Mouse (Mus musculus): ENCODE results near the gene Gpr87. TPM values are rescaled to one million over a fixed set of nuclear protein-coding genes. Genes with fewer than 3 reads are reported as not detected.

Gene Gpr87
- not detected in 2 replicates for polyA plus RNA-seq (2014; fragmentation: Nextera tagmentation; extraction: Ambion mirVana)

DNA sequence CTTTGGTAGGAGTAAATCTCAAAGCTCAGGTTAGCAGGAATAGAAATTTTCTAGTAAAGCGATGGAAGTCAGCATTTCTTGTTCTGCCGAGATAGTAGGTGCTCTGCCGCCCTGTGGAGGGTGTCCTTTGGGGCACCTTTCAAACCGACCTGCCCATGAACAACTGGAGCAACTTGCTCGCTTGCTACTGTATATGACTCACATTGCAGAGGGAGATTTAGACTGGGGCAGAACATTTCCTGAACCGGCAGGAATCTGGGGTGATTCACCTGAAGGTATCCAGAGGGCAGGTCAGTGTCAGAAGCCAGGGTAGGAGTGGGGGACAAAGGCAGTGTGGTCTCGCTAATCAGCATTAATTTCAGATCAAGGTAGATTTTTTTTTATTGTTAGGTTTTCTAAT is at the start of gene Gpr87:
Gene Gpr87, minus strand, starts transcription at position 167 of the 400 bp plus-strand sequence.
- no peaks in the 10 kb centered on the region for H3K4me1 ChIP-seq (ENCODE audit: control insufficient read depth, insufficient read depth, low read length)
- H3K9ac ChIP-seq (ENCODE audit: low read depth, low read length) = no peak within 1 kb of the TSS
- H3K4me2 ChIP-seq = no peak within 1 kb of the TSS
- H3K27ac ChIP-seq (ENCODE audit: low read depth, low read length) = no peak within 1 kb of the TSS
- H3K4me3 ChIP-seq (ENCODE audit: low read depth, low read length) = no peak within 1 kb of the TSS
- H3K9me3 ChIP-seq (replicated peaks; ENCODE audit: control insufficient read depth, low read length) = no peaks in the 10 kb centered on the region
- no peaks in the 10 kb centered on the region for H3K36me3 ChIP-seq (ENCODE audit: control insufficient read depth, insufficient read depth, low read length)
- H3K27me3 ChIP-seq (ENCODE audit: control insufficient read depth, insufficient read depth, low read length) = no peaks in the 10 kb centered on the region
- WGBS (ENCODE audit: insufficient replicate concordance) = 82% methylated on average over 7 of the region's 7 CpGs
- no peak for ATAC-seq (replicated peaks; ENCODE audit: insufficient number of reproducible peaks, low FRiP score, low TSS enrichment)

DNA sequence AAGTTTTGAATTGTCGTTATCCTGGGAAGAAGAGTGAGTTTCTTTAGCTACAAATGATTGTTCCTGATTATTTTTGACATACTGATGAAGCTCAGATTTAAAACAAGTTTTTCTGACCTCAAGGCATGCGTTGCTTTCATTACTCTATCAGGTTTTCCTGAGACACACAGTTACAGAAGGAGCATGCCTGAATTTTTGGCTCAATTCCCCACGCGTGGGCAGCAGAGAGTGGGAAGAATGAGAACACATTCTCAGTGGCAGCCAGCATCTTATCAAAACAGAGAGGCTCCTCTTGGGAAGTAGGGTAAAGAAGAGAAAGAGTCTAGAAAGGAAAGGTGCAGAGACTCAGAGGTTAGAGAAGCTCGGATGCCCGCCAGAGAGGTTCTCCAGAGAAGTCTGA is 48.5 kb upstream of the Gpr87 start:
- H3K4me1 ChIP-seq (ENCODE audit: control insufficient read depth, insufficient read depth, low read length) = 0 out of 2 replicates have a peak, but pooled peaks cover 2% of the 10 kb centered on the region
- ATAC-seq (replicated peaks; ENCODE audit: insufficient number of reproducible peaks, low FRiP score, low TSS enrichment) = no peak
- H3K4me2 ChIP-seq = no peak overlapping the region
- H3K9ac ChIP-seq (ENCODE audit: low read depth, low read length) = no peak overlapping the region
- H3K36me3 ChIP-seq (ENCODE audit: control insufficient read depth, insufficient read depth, low read length) = no peaks in the 10 kb centered on the region
- 62% methylated on average over 6 of the region's 6 CpGs for WGBS (ENCODE audit: insufficient replicate concordance)
- no peak overlapping the region for H3K27ac ChIP-seq (ENCODE audit: low read depth, low read length)
- no peaks in the 10 kb centered on the region for H3K27me3 ChIP-seq (ENCODE audit: control insufficient read depth, insufficient read depth, low read length)
- H3K9me3 ChIP-seq (replicated peaks; ENCODE audit: control insufficient read depth, low read length) = no peaks in the 10 kb centered on the region
- no peak overlapping the region for H3K4me3 ChIP-seq (ENCODE audit: low read depth, low read length)

DNA sequence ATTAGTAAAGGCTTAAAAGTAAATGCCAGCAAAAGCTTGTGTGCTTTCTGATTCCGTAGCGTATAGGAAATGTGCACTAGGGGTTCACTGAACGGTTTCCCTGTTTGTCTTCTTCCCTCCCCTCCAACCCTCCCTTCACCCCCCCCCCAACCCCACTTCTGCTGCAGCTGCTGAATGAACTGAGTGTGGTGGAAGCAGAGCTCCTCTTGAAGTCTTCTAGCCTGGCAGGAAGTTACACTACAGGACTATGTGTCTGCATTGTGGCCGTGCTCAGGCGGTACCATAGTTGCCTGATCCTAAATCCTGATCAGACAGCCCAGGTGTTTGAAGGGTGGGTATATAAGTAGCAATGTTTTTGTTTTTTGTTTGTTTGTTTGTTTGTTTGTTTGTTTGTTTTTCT is 40.0 kb upstream of the Gpr87 start:
- H3K4me3 ChIP-seq (ENCODE audit: low read depth, low read length) = no peak overlapping the region
- no peaks in the 10 kb centered on the region for H3K4me1 ChIP-seq (ENCODE audit: control insufficient read depth, insufficient read depth, low read length)
- H3K9ac ChIP-seq (ENCODE audit: low read depth, low read length) = no peak overlapping the region
- H3K36me3 ChIP-seq (ENCODE audit: control insufficient read depth, insufficient read depth, low read length) = no peaks in the 10 kb centered on the region
- WGBS (ENCODE audit: insufficient replicate concordance) = 76% methylated on average over 5 of the region's 5 CpGs
- H3K9me3 ChIP-seq (replicated peaks; ENCODE audit: control insufficient read depth, low read length) = no peaks in the 10 kb centered on the region
- no peak overlapping the region for H3K4me2 ChIP-seq
- H3K27me3 ChIP-seq (ENCODE audit: control insufficient read depth, insufficient read depth, low read length) = no peaks in the 10 kb centered on the region
- no peak for ATAC-seq (replicated peaks; ENCODE audit: insufficient number of reproducible peaks, low FRiP score, low TSS enrichment)
- H3K27ac ChIP-seq (ENCODE audit: low read depth, low read length) = no peak overlapping the region

DNA sequence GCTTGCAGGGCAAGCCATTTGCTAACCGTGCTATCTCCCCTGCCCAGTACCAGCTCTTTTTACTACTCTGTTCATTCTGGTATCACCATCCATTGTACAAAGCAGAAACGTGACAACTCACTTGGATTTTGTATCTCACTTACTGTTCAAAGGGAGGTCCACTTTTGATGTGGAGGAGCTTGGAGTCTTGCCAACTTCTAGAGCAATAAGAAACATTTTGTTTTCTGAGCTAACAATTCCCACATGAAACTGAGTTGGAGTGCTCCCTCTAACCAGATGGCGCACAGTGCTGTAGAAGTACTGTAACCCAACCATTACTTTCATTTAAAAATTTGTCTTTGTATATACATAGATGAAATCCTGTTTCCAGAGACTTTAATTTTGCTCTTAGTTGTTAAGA is 36.0 kb upstream of the Gpr87 start:
- Histone ChIP-seq H3K27ac (ENCODE audit: low read depth, low read length) (no peak overlapping the region), H3K9ac (ENCODE audit: low read depth, low read length) (no peak overlapping the region), H3K4me1 (ENCODE audit: control insufficient read depth, insufficient read depth, low read length) (peaks cover 9% of the 10 kb centered on the region), H3K4me3 (ENCODE audit: low read depth, low read length) (no peak overlapping the region), H3K27me3 (ENCODE audit: control insufficient read depth, insufficient read depth, low read length) (no peaks in the 10 kb centered on the region), H3K36me3 (ENCODE audit: control insufficient read depth, insufficient read depth, low read length) (no peaks in the 10 kb centered on the region), H3K4me2 (no peak overlapping the region), H3K9me3 (replicated peaks; ENCODE audit: control insufficient read depth, low read length) (no peaks in the 10 kb centered on the region)
- no peak for ATAC-seq (replicated peaks; ENCODE audit: insufficient number of reproducible peaks, low FRiP score, low TSS enrichment)
- WGBS (ENCODE audit: insufficient replicate concordance) = 54% methylated on average over 3 of the region's 3 CpGs

DNA sequence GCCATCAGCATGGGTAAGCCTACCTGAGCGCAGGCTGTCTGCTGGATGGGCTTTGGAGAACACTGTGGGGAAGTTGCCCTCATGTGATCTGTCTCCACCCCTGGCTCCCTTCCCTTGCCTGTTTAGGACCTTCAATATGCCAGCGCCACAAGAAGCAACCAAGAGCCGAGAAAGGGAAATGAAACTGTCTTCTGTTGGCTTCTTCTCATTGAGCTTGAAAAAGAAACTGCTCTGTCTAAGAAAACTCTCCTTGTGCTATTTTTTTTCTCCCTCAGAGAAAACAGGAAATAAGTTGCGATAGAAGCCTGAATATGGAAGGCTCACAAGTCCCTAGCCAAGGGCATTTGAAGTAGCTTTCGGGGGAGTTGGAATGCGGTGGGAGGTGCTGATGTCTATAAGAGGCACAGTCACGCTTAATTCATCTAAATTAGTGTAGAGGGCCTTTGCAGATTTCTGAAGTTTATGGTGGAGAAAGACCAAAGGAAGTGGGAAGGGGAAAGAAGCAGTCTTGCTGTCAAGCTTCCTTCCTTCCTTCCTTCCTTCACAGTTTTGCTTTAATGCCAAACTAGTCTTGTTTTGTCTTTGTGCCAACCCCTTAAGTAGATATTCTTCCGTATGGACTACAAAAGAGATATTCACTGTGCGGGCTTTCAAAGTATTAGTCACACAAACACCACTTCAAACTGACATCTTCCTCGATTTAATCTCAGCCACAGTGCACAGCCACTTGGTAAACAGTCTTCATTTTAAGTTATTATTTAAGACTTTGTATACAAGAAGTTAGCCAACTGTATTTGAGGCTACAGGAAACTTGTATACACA is 34.0 kb upstream of the Gpr87 start:
- no peak for ATAC-seq (replicated peaks; ENCODE audit: insufficient number of reproducible peaks, low FRiP score, low TSS enrichment)
- Histone ChIP-seq H3K36me3 (ENCODE audit: control insufficient read depth, insufficient read depth, low read length) (no peaks in the 10 kb centered on the region), H3K4me3 (ENCODE audit: low read depth, low read length) (no peak overlapping the region), H3K27me3 (ENCODE audit: control insufficient read depth, insufficient read depth, low read length) (no peaks in the 10 kb centered on the region), H3K4me1 (ENCODE audit: control insufficient read depth, insufficient read depth, low read length) (peaks cover 9% of the 10 kb centered on the region), H3K4me2 (peak overlapping the region; percentile 25), H3K9me3 (replicated peaks; ENCODE audit: control insufficient read depth, low read length) (no peaks in the 10 kb centered on the region), H3K27ac (ENCODE audit: low read depth, low read length) (peak overlapping the region; percentile 50; the same call in 1 of the 2 replicates), H3K9ac (ENCODE audit: low read depth, low read length) (no peak overlapping the region)
- 49% methylated on average over 10 of the region's 10 CpGs for WGBS (ENCODE audit: insufficient replicate concordance)

DNA sequence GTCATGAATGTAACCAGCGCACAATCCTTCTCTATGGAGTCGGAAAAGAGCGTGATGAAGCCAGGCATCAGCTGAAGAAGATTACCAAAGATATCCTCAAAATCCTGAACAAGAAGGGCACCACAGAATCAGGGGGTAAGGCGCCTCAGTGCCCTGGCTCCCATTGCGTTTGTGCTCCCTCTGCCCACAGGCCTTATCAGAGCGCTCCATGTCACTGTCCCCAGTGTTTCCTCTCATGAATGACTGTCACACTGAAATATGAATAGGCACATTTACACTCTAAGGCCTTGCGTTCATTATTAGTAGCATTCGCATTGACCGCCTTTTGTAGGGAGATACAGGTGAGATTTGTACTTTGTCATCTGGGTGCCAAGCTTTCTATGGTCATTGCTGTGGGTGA is 32.8 kb upstream of the Gpr87 start:
- 87% methylated on average over 9 of the region's 9 CpGs for WGBS (ENCODE audit: insufficient replicate concordance)
- no peaks in the 10 kb centered on the region for H3K36me3 ChIP-seq (ENCODE audit: control insufficient read depth, insufficient read depth, low read length)
- no peak overlapping the region for H3K4me2 ChIP-seq
- no peak overlapping the region for H3K4me3 ChIP-seq (ENCODE audit: low read depth, low read length)
- H3K27ac ChIP-seq (ENCODE audit: low read depth, low read length) = no peak overlapping the region
- H3K9ac ChIP-seq (ENCODE audit: low read depth, low read length) = no peak overlapping the region
- H3K9me3 ChIP-seq (replicated peaks; ENCODE audit: control insufficient read depth, low read length) = no peaks in the 10 kb centered on the region
- H3K27me3 ChIP-seq (ENCODE audit: control insufficient read depth, insufficient read depth, low read length) = no peaks in the 10 kb centered on the region
- H3K4me1 ChIP-seq (ENCODE audit: control insufficient read depth, insufficient read depth, low read length) = peaks cover 9% of the 10 kb centered on the region
- no peak for ATAC-seq (replicated peaks; ENCODE audit: insufficient number of reproducible peaks, low FRiP score, low TSS enrichment)

DNA sequence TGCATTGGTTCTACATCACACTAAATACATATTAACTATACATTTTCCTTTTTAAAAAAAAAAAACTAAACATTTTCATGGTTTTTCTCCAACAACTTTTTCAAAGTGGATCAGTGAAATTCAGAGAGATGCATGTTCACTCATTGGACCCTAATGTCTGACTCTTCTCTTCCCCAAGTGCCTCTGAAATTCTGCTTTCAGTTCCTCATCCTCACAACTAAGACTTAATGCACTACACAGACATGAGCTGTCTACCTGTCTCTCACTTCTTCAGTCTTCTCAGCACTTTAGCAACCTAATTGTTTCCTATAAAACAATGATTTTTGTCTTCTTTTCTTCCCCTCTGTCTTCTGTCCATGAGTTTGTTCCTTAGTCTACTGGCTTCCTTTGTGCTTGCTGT is 30.5 kb upstream of the Gpr87 start:
- H3K4me3 ChIP-seq (ENCODE audit: low read depth, low read length) = no peak overlapping the region
- H3K4me1 ChIP-seq (ENCODE audit: control insufficient read depth, insufficient read depth, low read length) = peaks cover 9% of the 10 kb centered on the region
- no peak overlapping the region for H3K9ac ChIP-seq (ENCODE audit: low read depth, low read length)
- no peaks in the 10 kb centered on the region for H3K27me3 ChIP-seq (ENCODE audit: control insufficient read depth, insufficient read depth, low read length)
- H3K9me3 ChIP-seq (replicated peaks; ENCODE audit: control insufficient read depth, low read length) = no peaks in the 10 kb centered on the region
- H3K27ac ChIP-seq (ENCODE audit: low read depth, low read length) = no peak overlapping the region
- H3K36me3 ChIP-seq (ENCODE audit: control insufficient read depth, insufficient read depth, low read length) = no peaks in the 10 kb centered on the region
- H3K4me2 ChIP-seq = no peak overlapping the region
- ATAC-seq (replicated peaks; ENCODE audit: insufficient number of reproducible peaks, low FRiP score, low TSS enrichment) = no peak

DNA sequence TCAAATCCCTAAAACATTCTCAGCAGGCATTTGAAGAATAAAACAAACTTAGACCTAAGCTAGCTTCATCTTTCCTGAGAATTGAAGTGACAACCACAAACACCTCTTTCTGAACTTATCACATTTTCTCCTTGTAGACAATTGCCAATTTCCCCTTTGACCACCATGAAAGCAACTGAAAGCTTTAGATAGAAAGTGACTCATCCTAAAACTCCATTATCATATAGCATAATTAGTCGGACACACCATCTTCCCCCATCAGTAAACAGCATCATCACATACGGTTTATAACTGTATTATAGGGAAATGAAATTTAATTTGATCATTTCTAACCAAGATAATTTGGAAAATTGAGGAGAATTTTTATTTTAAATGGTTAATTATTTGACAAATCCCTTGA is 27.4 kb upstream of the Gpr87 start:
- 90% methylated on average over 2 of the region's 2 CpGs for WGBS (ENCODE audit: insufficient replicate concordance)
- no peaks in the 10 kb centered on the region for H3K4me1 ChIP-seq (ENCODE audit: control insufficient read depth, insufficient read depth, low read length)
- no peak for ATAC-seq (replicated peaks; ENCODE audit: insufficient number of reproducible peaks, low FRiP score, low TSS enrichment)
- no peak overlapping the region for H3K4me2 ChIP-seq
- H3K27ac ChIP-seq (ENCODE audit: low read depth, low read length) = no peak overlapping the region
- H3K4me3 ChIP-seq (ENCODE audit: low read depth, low read length) = no peak overlapping the region
- no peaks in the 10 kb centered on the region for H3K27me3 ChIP-seq (ENCODE audit: control insufficient read depth, insufficient read depth, low read length)
- H3K36me3 ChIP-seq (ENCODE audit: control insufficient read depth, insufficient read depth, low read length) = no peaks in the 10 kb centered on the region
- H3K9me3 ChIP-seq (replicated peaks; ENCODE audit: control insufficient read depth, low read length) = no peaks in the 10 kb centered on the region
- no peak overlapping the region for H3K9ac ChIP-seq (ENCODE audit: low read depth, low read length)

DNA sequence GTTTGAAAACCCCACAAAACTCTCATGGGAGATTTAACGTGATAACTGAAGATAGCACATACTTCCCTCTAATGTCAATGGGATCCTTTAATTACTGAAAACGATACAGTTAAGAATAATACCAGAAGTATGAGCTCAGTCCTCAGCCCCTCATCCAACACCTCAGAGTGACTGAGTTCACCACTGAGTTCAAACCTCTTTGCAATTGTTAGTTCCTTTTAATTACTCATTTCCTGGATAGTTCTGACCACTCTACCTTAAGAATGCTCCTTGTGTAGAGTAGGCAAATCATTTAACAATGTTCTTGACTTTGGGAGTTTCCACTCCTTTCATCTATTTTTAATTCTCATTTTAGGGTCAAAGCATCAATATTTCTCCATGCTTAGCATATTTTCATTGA is 24.4 kb upstream of the Gpr87 start:
- no peak overlapping the region for H3K4me2 ChIP-seq
- H3K9ac ChIP-seq (ENCODE audit: low read depth, low read length) = no peak overlapping the region
- ATAC-seq (replicated peaks; ENCODE audit: insufficient number of reproducible peaks, low FRiP score, low TSS enrichment) = no peak
- H3K9me3 ChIP-seq (replicated peaks; ENCODE audit: control insufficient read depth, low read length) = no peaks in the 10 kb centered on the region
- no peaks in the 10 kb centered on the region for H3K4me1 ChIP-seq (ENCODE audit: control insufficient read depth, insufficient read depth, low read length)
- H3K27ac ChIP-seq (ENCODE audit: low read depth, low read length) = no peak overlapping the region
- no peaks in the 10 kb centered on the region for H3K36me3 ChIP-seq (ENCODE audit: control insufficient read depth, insufficient read depth, low read length)
- no peaks in the 10 kb centered on the region for H3K27me3 ChIP-seq (ENCODE audit: control insufficient read depth, insufficient read depth, low read length)
- H3K4me3 ChIP-seq (ENCODE audit: low read depth, low read length) = no peak overlapping the region
- 80% methylated on average over 2 of the region's 2 CpGs for WGBS (ENCODE audit: insufficient replicate concordance)

Measured in heart, embryonic 11.5 days (tissue).